Mouse (Mus musculus) ES-E14 (cell line): Measurements from ENCODE around the gene Tmem119.

Source experiments
- HCFC1 ChIP-seq: IDR thresholded peaks from 2 replicates; pipeline ENCODE4 v1.6.1; 2012; ENCODE audit warnings: low read length, inconsistent platforms, borderline replicate concordance; ENCODE audit not compliant: insufficient read depth
- MAFK ChIP-seq: IDR thresholded peaks from 2 replicates; pipeline ENCODE4 v1.6.1; 2014; ENCODE audit warnings: mild to moderate bottlenecking, low read depth, low read length, inconsistent platforms; ENCODE audit not compliant: insufficient read depth
- ZNF384 ChIP-seq: IDR thresholded peaks from 2 replicates; pipeline ENCODE4 v1.6.1; 2012; ENCODE audit warnings: low read depth, low read length, inconsistent platforms

- no peak for TF ChIP-seq HCFC1
- no peak for TF ChIP-seq MAFK
- no peak for TF ChIP-seq ZNF384
Observed at GRCm38 (mm10) chr5:113808177-113808576, 7.9 kb upstream of the Tmem119 start.
